Mouse (Mus musculus) kidney, embryonic 16.5 days (tissue): ENCODE results near the gene Polr3k. TPM values are rescaled to one million over a fixed set of nuclear protein-coding genes. Genes with fewer than 3 reads are reported as not detected.

Source experiments
- ATAC-seq: fragments of 200-750 bp; cut with Nextera tagmentation; 2 replicates; pipeline ENCODE4 v1.8.0; 2017; ENCODE audit warnings: moderate TSS enrichment; ENCODE audit not compliant: low FRiP score, low TSS enrichment
- H3K27ac ChIP-seq: fragments of 300-500 bp; sonication (generic); 2 replicates; pipeline ENCODE4 v1.5.1; 2014; ENCODE audit warnings: low read length
- H3K27me3 ChIP-seq: fragments of 300-500 bp; sonication (generic); 2 replicates; pipeline ENCODE4 v1.6.1; 2014; ENCODE audit warnings: low read length, control low read depth, mixed read lengths; ENCODE audit not compliant: insufficient read depth
- H3K36me3 ChIP-seq: fragments of 300-500 bp; sonication (generic); 2 replicates; pipeline ENCODE4 v1.6.1; 2014; ENCODE audit warnings: low read length, control low read depth, mixed read lengths; ENCODE audit not compliant: insufficient read depth
- H3K4me1 ChIP-seq: fragments of 300-500 bp; sonication (generic); 2 replicates; pipeline ENCODE4 v1.6.1; 2014; ENCODE audit warnings: low read length, control low read depth, mixed read lengths; ENCODE audit not compliant: insufficient read depth
- H3K4me2 ChIP-seq: fragments of 300-500 bp; sonication (generic); replicated peaks from 2 replicates; pipeline ENCODE4 v1.6.1; 2014; ENCODE audit warnings: low read depth, low read length
- H3K4me3 ChIP-seq: fragments of 300-500 bp; sonication (generic); 2 replicates; pipeline ENCODE4 v1.5.1; 2014; ENCODE audit warnings: mild to moderate bottlenecking, low read length
- H3K9ac ChIP-seq: fragments of 300-500 bp; sonication (generic); replicated peaks from 2 replicates; pipeline ENCODE4 v1.6.1; 2014; ENCODE audit warnings: low read length
- H3K9me3 ChIP-seq: fragments of 300-500 bp; sonication (generic); 2 replicates; pipeline ENCODE4 v1.6.1; 2016; ENCODE audit warnings: low read length, control low read depth
- WGBS: fragments of 180-500 bp; shearing (Covaris S2); extraction: QIAGEN DNeasy Blood & Tissue Kit; methylation state at CpG from one replicate; pipeline ENCODE4 v1.1.7; 2014; 5-methylcytosine and 5-hydroxymethylcytosine counted together
- polyA plus RNA-seq: library from polyadenylated mRNA; unstranded; fragments of >200 nt; fragmentation: Nextera tagmentation; extraction: Ambion mirVana; gene quantifications from 2 replicates; pipeline ENCODE4 v1.2.1, GENCODE M21; 2015

The Polr3k gene
- polyA plus RNA-seq: 70.4 and 71.5 TPM in 2 replicates

DNA sequence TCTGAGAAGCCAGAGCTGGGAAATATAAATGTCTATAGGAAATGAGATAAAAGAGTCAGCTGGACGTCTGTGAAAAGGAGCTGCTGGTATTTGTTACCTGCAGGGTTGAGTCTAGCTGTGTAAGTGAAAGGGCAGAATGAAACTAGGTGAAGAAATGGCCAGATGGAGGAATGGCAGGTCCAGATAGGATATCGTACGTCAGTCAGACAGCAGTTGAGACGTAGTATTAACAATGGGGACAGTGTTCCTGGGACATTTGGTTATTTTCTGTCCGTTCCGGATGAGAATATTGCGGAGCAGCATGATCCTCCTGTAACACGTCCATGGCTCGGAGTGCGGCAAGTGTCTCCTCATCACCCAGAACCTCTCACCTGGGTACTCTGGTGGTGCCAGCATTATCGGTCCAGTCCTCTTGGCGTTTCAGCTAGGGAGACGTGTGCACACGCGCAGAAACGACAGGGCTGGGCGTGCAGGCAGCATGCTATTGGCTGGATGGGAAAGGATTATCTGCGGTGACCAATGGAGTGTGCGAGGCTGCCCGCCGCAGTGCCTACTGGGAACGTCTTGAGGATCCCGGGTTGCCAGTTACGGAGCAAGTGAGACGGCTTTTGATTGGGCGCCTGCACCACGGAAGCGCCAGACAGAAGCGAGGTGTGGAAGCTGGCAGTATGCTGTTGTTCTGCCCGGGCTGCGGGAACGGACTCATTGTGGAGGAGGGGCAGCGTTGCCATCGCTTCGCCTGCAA, at the start of gene Polr3k:
Polr3k (plus strand) TSS at position 547 of the 745 bp plus-strand sequence.
- Histone ChIP-seq H3K27me3 (no peaks in the 10 kb centered on the region), H3K27ac (peak within 1 kb of the TSS; percentile 54; the same call in 1 of the 2 replicates), H3K36me3 (peaks cover 8% of the 10 kb centered on the region), H3K9ac (peak within 1 kb of the TSS; percentile 69), H3K4me3 (peak within 1 kb of the TSS; percentile 69), H3K9me3 (no peaks in the 10 kb centered on the region), H3K4me1 (peaks cover 21% of the 10 kb centered on the region), H3K4me2 (peak within 1 kb of the TSS; percentile 82)
- WGBS: under 1% methylated on average over 35 of the region's 35 CpGs
- ATAC-seq: peak; percentile 100

DNA sequence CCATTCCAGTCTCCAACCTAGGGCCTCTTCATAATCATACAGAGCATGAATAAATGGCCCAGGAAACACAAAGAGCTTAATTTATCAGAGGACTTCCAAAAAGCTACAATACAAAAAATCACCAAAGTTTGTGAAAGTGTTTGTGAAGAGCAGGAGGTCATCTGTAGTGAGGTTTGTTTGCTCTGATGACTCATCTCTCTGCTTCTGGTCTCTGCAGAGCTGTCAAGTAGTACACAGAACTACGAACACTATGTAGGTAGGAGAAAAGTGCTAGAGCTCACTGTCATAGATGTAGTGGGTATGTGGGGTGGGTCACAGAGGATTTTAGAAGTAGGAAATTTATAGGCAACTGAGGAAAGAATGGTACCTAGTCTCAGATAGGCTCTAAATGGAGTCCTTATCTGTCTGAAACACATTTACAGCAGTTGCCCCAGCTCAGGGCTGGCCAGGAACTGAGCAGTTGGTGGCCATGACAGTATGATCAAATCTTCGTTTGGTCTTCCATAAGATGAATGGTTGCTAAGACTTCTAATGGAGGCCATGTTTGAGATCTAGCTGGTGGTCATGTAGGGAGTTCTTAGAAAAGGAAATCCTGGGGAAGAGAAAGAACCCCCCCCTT, 35.0 kb upstream of the Polr3k start:
- no peak overlapping the region for H3K4me3 ChIP-seq
- no peaks in the 10 kb centered on the region for H3K4me1 ChIP-seq
- no peak overlapping the region for H3K9ac ChIP-seq
- no peaks in the 10 kb centered on the region for H3K9me3 ChIP-seq
- H3K27ac ChIP-seq: no peak overlapping the region
- H3K36me3 ChIP-seq: no peaks in the 10 kb centered on the region
- WGBS: 71% methylated on average over 2 of the region's 2 CpGs
- no peak for ATAC-seq
- H3K4me2 ChIP-seq: no peak overlapping the region
- no peaks in the 10 kb centered on the region for H3K27me3 ChIP-seq

- H3K4me3 ChIP-seq: no peak overlapping the region
- no peaks in the 10 kb centered on the region for H3K4me1 ChIP-seq
- no peak overlapping the region for H3K9ac ChIP-seq
- no peak for ATAC-seq
- WGBS: 76% methylated on average over 2 of the region's 2 CpGs
- H3K27ac ChIP-seq: no peak overlapping the region
- H3K9me3 ChIP-seq: no peaks in the 10 kb centered on the region
- no peaks in the 10 kb centered on the region for H3K36me3 ChIP-seq
- H3K27me3 ChIP-seq: no peaks in the 10 kb centered on the region
- no peak overlapping the region for H3K4me2 ChIP-seq
Observed at GRCm38 (mm10) chr2:181832745-181833144, 31.4 kb upstream of the Polr3k start.

- 0% methylated on average over 35 of the region's 35 CpGs for WGBS
Observed at GRCm38 (mm10) chr2:181837372-181838292, 26.5 kb upstream of the Polr3k start, which contains the start of gene Pcmtd2. Gene Pcmtd2, plus strand, starts transcription at chr2:181837854.

DNA sequence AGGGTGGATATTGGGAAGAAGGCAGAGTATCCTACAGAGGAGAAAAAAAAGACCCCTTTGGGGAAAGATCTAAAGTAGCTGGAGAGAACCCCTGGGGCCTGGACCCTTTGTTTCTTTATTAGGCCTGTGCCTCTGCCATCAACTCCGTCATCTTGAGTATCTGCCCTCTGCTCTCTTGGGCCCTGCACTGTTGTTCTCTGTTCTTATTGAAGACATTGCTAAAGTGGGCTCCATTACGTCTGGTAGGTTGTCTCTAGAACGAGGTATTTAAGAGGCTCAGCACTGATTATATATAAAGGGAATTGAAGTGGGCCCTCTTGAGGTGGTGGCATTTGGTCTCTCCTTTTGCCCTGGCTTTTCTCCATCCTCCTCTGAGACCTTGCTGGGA, 25.9 kb upstream of the Polr3k start:
- ATAC-seq: peak; percentile 43; the same call in 1 of the 2 replicates
- Histone ChIP-seq H3K4me2 (peak overlapping the region; percentile 85), H3K9me3 (no peaks in the 10 kb centered on the region), H3K4me3 (peak overlapping the region; percentile 78), H3K27ac (peak overlapping the region; percentile 87; the same call in 1 of the 2 replicates), H3K36me3 (peaks cover 8% of the 10 kb centered on the region; the same call in 1 of the 2 replicates), H3K4me1 (peaks cover 8% of the 10 kb centered on the region), H3K27me3 (no peaks in the 10 kb centered on the region), H3K9ac (peak overlapping the region; percentile 85)
- WGBS: 1% methylated on average over 3 of the region's 3 CpGs

More at GRCm38 (mm10) chr2:181837372-181838292, 26.5 kb upstream of the Polr3k start, which contains the start of gene Pcmtd2:
- H3K4me3 ChIP-seq: peak within 1 kb of the TSS; percentile 78
- peaks cover 7% of the 10 kb centered on the region; the same call in 1 of the 2 replicates for H3K36me3 ChIP-seq
- H3K9ac ChIP-seq: peak within 1 kb of the TSS; percentile 85
- peak; percentile 99 for ATAC-seq
- no peaks in the 10 kb centered on the region for H3K9me3 ChIP-seq
- H3K27me3 ChIP-seq: no peaks in the 10 kb centered on the region
- H3K4me1 ChIP-seq: peaks cover 8% of the 10 kb centered on the region
- H3K27ac ChIP-seq: peak within 1 kb of the TSS; percentile 87
- H3K4me2 ChIP-seq: peak within 1 kb of the TSS; percentile 85

DNA sequence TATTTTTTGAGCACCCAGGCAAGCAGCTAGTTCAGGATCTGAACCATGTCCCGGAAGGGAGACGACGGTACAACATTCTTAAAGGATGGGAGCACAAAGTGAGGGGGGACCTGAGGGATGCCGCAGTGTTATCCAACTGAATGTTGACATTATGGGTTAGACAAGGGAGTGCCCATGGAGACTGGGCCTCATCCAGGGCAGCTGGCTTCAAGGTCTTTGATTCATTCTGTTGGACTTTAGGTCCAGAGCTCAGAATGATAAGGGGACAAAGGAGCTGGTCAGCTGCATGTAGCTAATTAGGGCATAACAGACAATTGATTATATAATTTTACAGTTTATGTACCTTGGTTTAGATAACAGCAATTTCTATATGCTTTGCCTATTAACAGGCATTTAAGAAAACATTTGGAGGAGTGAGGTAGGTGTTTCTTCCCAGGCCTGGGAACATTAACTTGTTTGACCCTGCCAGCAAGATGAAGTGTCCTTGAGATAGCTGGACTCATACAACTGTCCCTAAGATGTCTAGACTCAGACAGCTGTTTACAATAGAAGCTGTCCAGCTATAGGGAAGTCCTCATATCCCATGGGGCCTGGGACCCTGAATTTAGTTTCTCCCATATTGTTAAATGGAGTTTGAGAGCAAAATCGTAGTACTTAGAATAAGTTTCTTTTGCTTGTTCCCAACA, 18.3 kb upstream of the Polr3k start:
- H3K9ac ChIP-seq: no peak overlapping the region
- ATAC-seq: no peak
- H3K4me2 ChIP-seq: no peak overlapping the region
- H3K27me3 ChIP-seq: no peaks in the 10 kb centered on the region
- H3K36me3 ChIP-seq: peaks cover 28% of the 10 kb centered on the region; the same call in 1 of the 2 replicates
- H3K4me3 ChIP-seq: no peak overlapping the region
- H3K4me1 ChIP-seq: no peaks in the 10 kb centered on the region
- 95% methylated on average over 5 of the region's 5 CpGs for WGBS
- H3K27ac ChIP-seq: no peak overlapping the region
- H3K9me3 ChIP-seq: no peaks in the 10 kb centered on the region

- no peaks in the 10 kb centered on the region for H3K9me3 ChIP-seq
- no peaks in the 10 kb centered on the region for H3K27me3 ChIP-seq
- peak overlapping the region; percentile 69 for H3K9ac ChIP-seq
- H3K36me3 ChIP-seq: peaks cover 11% of the 10 kb centered on the region
- peak overlapping the region; percentile 54; the same call in 1 of the 2 replicates for H3K27ac ChIP-seq
- peak overlapping the region; percentile 69 for H3K4me3 ChIP-seq
- peak; percentile 37 for ATAC-seq
- WGBS: under 1% methylated on average over 22 of the region's 22 CpGs
- peak overlapping the region; percentile 82 for H3K4me2 ChIP-seq
- peaks cover 21% of the 10 kb centered on the region for H3K4me1 ChIP-seq
Observed at GRCm38 (mm10) chr2:181864536-181864860, 361 bp downstream of the Polr3k start.

- Histone ChIP-seq H3K27me3 (no peaks in the 10 kb centered on the region), H3K4me1 (peaks cover 21% of the 10 kb centered on the region), H3K4me2 (no peak overlapping the region), H3K9ac (no peak overlapping the region), H3K27ac (no peak overlapping the region), H3K4me3 (no peak overlapping the region), H3K36me3 (peaks cover 20% of the 10 kb centered on the region), H3K9me3 (no peaks in the 10 kb centered on the region)
- no peak for ATAC-seq
- 56% methylated on average over 5 of the region's 5 CpGs for WGBS
Observed at GRCm38 (mm10) chr2:181866931-181867330, 2.8 kb downstream of the Polr3k start.

GRCm38 (mm10) chr2:181871039-181871438, 6.9 kb downstream of the Polr3k start:
- Histone ChIP-seq H3K27me3 (no peaks in the 10 kb centered on the region), H3K4me1 (peaks cover under 1% of the 10 kb centered on the region; the same call in 1 of the 2 replicates), H3K9me3 (no peaks in the 10 kb centered on the region), H3K9ac (no peak overlapping the region), H3K4me2 (no peak overlapping the region), H3K36me3 (peaks cover 23% of the 10 kb centered on the region), H3K27ac (no peak overlapping the region), H3K4me3 (no peak overlapping the region)
- ATAC-seq: no peak
- 95% methylated on average over 2 of the region's 2 CpGs for WGBS
